ENCODE assay signal across 16 mouse cellular contexts in the genomic region with DNA sequence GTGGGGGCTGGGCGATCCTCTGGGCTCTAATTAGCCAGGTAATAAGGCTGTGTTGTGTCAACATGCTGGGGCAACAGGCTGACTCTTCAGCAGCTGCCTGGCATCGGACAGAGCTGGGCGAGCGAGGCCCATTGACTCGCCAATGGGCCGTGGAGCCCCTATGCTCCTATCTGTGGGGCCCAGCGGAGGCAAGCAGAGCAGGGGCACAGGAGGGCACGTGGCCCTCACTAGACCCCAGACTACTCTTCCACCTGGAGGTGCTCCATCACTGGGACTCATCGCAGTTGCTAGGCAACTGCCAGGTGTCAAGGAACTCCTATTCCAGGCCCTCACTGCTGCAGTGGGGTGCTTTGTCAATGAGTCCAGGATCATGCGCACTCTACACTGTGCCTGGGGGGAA.
A peak's percentile ranks its signal among the peaks of the same experiment; 100 is the strongest.
DNase-seq lines count a peak whose midpoint lies in the region; ATAC-seq lines count a peak whose summit lies in the region.
"Had no signal": no experiment of that assay in that cellular context is flagged by ENCODE, and none has a peak within 500 bp of the region (broad histone marks: within the 10 kb centered on the region; RNA-seq: fewer than 3 reads in every experiment).

No protein-coding gene starts in this region.

- 75% methylated on average over 10 of the region's 10 CpGs for WGBS in forebrain, embryonic 10.5 days
- 70% methylated on average over 10 of the region's 10 CpGs for WGBS in forebrain, embryonic 12.5 days
- WGBS in embryonic facial prominence, embryonic 14.5 days = 64% methylated on average over 8 of the region's 10 CpGs
- 71% methylated on average over 10 of the region's 10 CpGs for WGBS in hindbrain, embryonic 13.5 days
- 84% methylated on average over 10 of the region's 10 CpGs for WGBS in midbrain, embryonic 15.5 days

- peaks cover 28% of the 10 kb centered on the region for H3K4me1 ChIP-seq in forebrain, embryonic 10.5 days
- peaks cover 25% of the 10 kb centered on the region for H3K4me1 ChIP-seq in forebrain, embryonic 12.5 days
- no peaks in the 10 kb centered on the region for H3K4me1 ChIP-seq in embryonic facial prominence, embryonic 14.5 days (ENCODE audit: control insufficient read depth, insufficient read depth, low read length)
- H3K4me1 ChIP-seq in hindbrain, embryonic 13.5 days (replicated peaks) = peaks cover 19% of the 10 kb centered on the region
- H3K4me1 ChIP-seq in midbrain, embryonic 15.5 days = peaks cover 8% of the 10 kb centered on the region

- H3K4me3 ChIP-seq in forebrain, embryonic 10.5 days = no peak overlapping the region
- no peak overlapping the region for H3K4me3 ChIP-seq in forebrain, embryonic 12.5 days (replicated peaks)
- no peak overlapping the region for H3K4me3 ChIP-seq in embryonic facial prominence, embryonic 14.5 days (ENCODE audit: low read depth, low read length)
- H3K4me3 ChIP-seq in hindbrain, embryonic 13.5 days = no peak overlapping the region
- no peak overlapping the region for H3K4me3 ChIP-seq in midbrain, embryonic 15.5 days
- H3K4me3 ChIP-seq: erythroblast, embryonic 14.5 days; midbrain, embryonic 12.5 days had no signal

- peaks cover 6% of the 10 kb centered on the region for H3K9me3 ChIP-seq in forebrain, embryonic 10.5 days
- H3K9me3 ChIP-seq in forebrain, embryonic 12.5 days = no peaks in the 10 kb centered on the region; the same call in 1 of the 2 replicates
- H3K9me3 ChIP-seq in embryonic facial prominence, embryonic 14.5 days (ENCODE audit: control insufficient read depth, low read length) = peaks cover 3% of the 10 kb centered on the region; the same call in 1 of the 2 replicates
- H3K9me3 ChIP-seq in hindbrain, embryonic 13.5 days = 0 out of 2 replicates have a peak, but pooled peaks cover 4% of the 10 kb centered on the region
- H3K9me3 ChIP-seq in midbrain, embryonic 15.5 days = no peaks in the 10 kb centered on the region

- no peaks in the 10 kb centered on the region for H3K36me3 ChIP-seq in forebrain, embryonic 10.5 days (replicated peaks)
- no peaks in the 10 kb centered on the region for H3K36me3 ChIP-seq in forebrain, embryonic 12.5 days (replicated peaks)
- H3K36me3 ChIP-seq in embryonic facial prominence, embryonic 14.5 days (ENCODE audit: control insufficient read depth, insufficient read depth, low read length) = no peaks in the 10 kb centered on the region
- H3K36me3 ChIP-seq in hindbrain, embryonic 13.5 days = no peaks in the 10 kb centered on the region
- no peaks in the 10 kb centered on the region for H3K36me3 ChIP-seq in midbrain, embryonic 15.5 days (replicated peaks)
- H3K36me3 ChIP-seq: midbrain, embryonic 12.5 days had no signal

- peaks cover 4% of the 10 kb centered on the region; the same call in 1 of the 2 replicates for H3K27me3 ChIP-seq in forebrain, embryonic 10.5 days (ENCODE audit: poor library complexity, severe bottlenecking)
- H3K27me3 ChIP-seq in forebrain, embryonic 12.5 days = no peaks in the 10 kb centered on the region
- no peaks in the 10 kb centered on the region for H3K27me3 ChIP-seq in embryonic facial prominence, embryonic 14.5 days (replicated peaks; ENCODE audit: control insufficient read depth, insufficient read depth, low read length)
- no peaks in the 10 kb centered on the region for H3K27me3 ChIP-seq in hindbrain, embryonic 13.5 days
- H3K27me3 ChIP-seq in midbrain, embryonic 15.5 days (replicated peaks) = no peaks in the 10 kb centered on the region

- DNase-seq in forebrain, embryonic 10.5 days (ENCODE audit: extremely low spot score, low spot score) = no peak
- no peak for DNase-seq in embryonic facial prominence, embryonic 14.5 days (ENCODE audit: low spot score)
- DNase-seq in adrenal gland, postnatal 10 days = no peak
- DNase-seq in T-cell, adult 2 months (ENCODE audit: low spot score) = no peak
- no peak for DNase-seq in layer of hippocampus, adult 9-10 months (ENCODE audit: low spot score)
- DNase-seq: cerebellum, adult 9-10 months; embryo, embryonic 11 days; heart, adult 11 months; lung, postnatal 14 days; thymus, postnatal 14 days had no signal

- H3K9ac ChIP-seq in forebrain, embryonic 12.5 days = no peak overlapping the region
- H3K9ac ChIP-seq in embryonic facial prominence, embryonic 14.5 days (ENCODE audit: low read depth, low read length) = no peak overlapping the region
- no peak overlapping the region for H3K9ac ChIP-seq in hindbrain, embryonic 13.5 days
- no peak overlapping the region for H3K9ac ChIP-seq in midbrain, embryonic 15.5 days
- H3K9ac ChIP-seq: liver, embryonic 14.5 days; midbrain, embryonic 12.5 days had no signal

- H3K27ac ChIP-seq in forebrain, embryonic 10.5 days = peak overlapping the region; percentile 60
- no peak overlapping the region for H3K27ac ChIP-seq in forebrain, embryonic 12.5 days
- H3K27ac ChIP-seq in embryonic facial prominence, embryonic 14.5 days (replicated peaks; ENCODE audit: low read depth, low read length) = no peak overlapping the region
- no peak overlapping the region for H3K27ac ChIP-seq in hindbrain, embryonic 13.5 days
- no peak overlapping the region for H3K27ac ChIP-seq in midbrain, embryonic 15.5 days
- H3K27ac ChIP-seq: liver, embryonic 14.5 days; midbrain, embryonic 12.5 days had no signal

- ATAC-seq in forebrain, embryonic 12.5 days (ENCODE audit: low FRiP score) = no peak
- ATAC-seq in embryonic facial prominence, embryonic 14.5 days (ENCODE audit: low read depth) = 0 out of 2 replicates have a peak, but pooled peaks have one; percentile 22
- ATAC-seq in hindbrain, embryonic 13.5 days (ENCODE audit: low FRiP score) = peak; percentile 63
- peak; percentile 58 for ATAC-seq in midbrain, embryonic 15.5 days (replicated peaks)

- H3K4me2 ChIP-seq in forebrain, embryonic 12.5 days = no peak overlapping the region
- H3K4me2 ChIP-seq in embryonic facial prominence, embryonic 14.5 days (ENCODE audit: low read depth, low read length) = no peak overlapping the region
- no peak overlapping the region for H3K4me2 ChIP-seq in hindbrain, embryonic 13.5 days
- no peak overlapping the region for H3K4me2 ChIP-seq in midbrain, embryonic 15.5 days
- H3K4me2 ChIP-seq: midbrain, embryonic 12.5 days had no signal
